Mouse (Mus musculus) layer of hippocampus, postnatal 36 days (tissue): ENCODE data around the gene Atrnl1. TPM values are rescaled to one million over a fixed set of nuclear protein-coding genes. Genes with fewer than 3 reads are reported as not detected.
A peak's percentile ranks its signal among the peaks of the same experiment; 100 is the strongest.

Experiments used
- DNase-seq, 2 experiments: peaks; one replicate each; pipeline ENCODE4 v3.0.0; 2022
- total RNA-seq, 2 experiments: library from RNA; stranded (reverse); gene quantifications; 2 replicates each; pipeline ENCODE4 v1.2.3; 2021

Gene Atrnl1
- total RNA-seq, 2 experiments from 2014 or later: 67.3 to 71.1 TPM

DNA sequence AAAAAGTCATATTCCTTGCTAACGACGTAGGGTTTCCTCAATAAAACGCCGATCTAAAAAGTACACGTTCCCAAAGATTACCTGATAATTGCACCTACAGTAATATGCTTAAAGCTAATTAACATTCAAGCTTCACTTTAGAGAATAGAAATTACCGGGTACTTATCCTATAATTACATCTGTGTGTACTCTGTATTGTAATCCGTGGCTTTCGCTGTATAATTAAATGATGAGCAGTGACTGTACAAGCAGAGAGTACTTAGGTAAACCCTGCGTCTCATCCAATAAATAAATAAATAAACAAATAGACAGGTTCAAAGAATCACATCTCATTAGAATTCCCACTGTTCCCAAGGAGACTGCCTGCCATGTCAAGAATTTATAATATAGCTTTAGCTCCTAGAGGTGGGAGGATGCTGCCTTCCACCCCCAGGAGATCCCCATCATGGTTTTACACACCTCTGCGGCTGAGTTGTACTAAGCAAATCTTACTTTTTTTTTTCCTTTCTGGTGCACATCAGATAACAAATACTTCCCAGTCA, 466.8 kb downstream of the Atrnl1 start:
- DNase-seq: no peak

- no peak for DNase-seq
Measured at GRCm38 (mm10) chr19:58080168-58080567, 469.3 kb downstream of the Atrnl1 start.

GRCm38 (mm10) chr19:58082751-58083150, 471.9 kb downstream of the Atrnl1 start:
- DNase-seq: peak; percentile 10 to 29

DNA sequence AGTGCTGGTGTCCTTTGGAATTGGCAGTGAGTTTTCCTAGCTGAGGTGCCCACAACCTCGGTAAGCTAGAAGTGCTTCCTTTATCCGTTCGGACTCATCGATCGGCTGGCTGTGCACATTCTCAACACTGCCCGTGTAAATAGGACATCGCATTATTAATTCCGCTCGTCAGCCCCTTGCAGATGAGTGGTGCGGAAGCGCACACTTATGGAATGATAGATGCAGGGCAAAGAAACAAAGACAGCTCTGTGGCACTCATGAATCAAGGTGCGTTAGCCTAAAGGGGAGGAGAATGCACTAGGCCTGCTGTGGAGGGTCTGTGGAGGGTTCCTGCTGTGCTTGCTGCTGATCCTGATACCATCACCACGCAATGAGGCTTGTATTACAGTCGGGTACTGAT, 474.0 kb downstream of the Atrnl1 start:
- no peak for DNase-seq

- no peak for DNase-seq
Measured at GRCm38 (mm10) chr19:58086734-58087133, 475.9 kb downstream of the Atrnl1 start.

GRCm38 (mm10) chr19:58087901-58088300, 477.1 kb downstream of the Atrnl1 start:
- DNase-seq: no peak

DNA sequence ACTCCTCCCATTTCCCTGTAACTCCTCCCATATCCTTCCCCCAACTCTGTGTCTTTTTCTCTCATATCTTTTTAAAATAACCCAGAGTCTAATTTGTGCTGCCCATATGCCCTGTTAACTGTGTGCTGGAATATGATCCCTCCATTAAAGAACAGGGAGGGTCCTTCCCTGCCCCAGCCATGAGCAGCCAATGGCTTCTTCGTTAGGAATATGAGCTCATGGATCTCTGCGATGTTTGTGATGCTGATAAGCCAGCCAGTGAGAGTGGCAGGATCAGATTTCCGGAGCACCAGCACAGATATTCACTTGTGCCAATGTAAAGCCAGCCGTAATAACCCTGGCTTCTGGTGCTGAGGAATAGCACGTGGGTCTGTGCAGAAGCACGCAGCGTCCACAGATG, 477.6 kb downstream of the Atrnl1 start:
- DNase-seq: no peak

- no peak for DNase-seq
Measured at GRCm38 (mm10) chr19:58091911-58092310, 481.1 kb downstream of the Atrnl1 start.

GRCm38 (mm10) chr19:58094781-58095543, 484.1 kb downstream of the Atrnl1 start:
- DNase-seq: no peak

DNA sequence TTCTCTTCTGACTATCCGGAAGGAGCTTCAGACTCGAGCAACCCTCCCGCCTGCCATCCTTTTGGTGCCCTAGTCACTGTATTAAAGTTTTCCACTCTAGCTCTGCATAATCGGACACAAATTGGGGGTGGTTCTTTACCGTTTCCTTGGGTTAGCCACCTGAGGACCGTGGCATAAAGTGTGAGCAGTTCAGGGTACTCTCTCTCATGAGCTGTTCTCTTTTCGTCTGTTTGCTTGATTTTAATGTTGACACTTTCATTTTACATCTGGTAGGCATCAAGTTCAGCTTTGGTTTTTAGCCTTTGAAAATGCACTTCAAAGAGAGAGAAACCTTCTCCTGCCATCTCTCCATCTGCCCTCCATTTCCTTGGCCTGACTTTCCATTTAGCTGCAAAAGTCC, 484.9 kb downstream of the Atrnl1 start:
- no peak for DNase-seq

GRCm38 (mm10) chr19:58097195-58097594, 486.4 kb downstream of the Atrnl1 start:
- DNase-seq: no peak

DNA sequence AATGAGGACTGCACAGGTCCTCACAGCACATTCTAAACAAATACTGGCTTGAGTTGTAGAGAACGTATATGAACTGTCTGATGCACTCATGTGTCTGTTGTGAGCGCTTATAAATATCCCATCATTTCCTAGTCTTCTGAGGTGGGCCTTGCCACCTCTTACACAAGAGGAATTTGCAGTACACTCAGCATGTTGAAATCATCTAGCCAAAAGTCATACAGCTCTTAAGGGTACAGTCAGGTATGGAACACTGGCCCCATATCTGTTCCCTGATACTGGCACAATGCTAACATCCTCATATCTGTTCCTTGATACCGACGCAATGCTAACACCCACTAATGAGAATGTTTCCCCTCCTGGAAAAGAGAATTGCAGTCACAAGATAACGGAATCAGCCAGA, 488.7 kb downstream of the Atrnl1 start:
- no peak for DNase-seq

DNA sequence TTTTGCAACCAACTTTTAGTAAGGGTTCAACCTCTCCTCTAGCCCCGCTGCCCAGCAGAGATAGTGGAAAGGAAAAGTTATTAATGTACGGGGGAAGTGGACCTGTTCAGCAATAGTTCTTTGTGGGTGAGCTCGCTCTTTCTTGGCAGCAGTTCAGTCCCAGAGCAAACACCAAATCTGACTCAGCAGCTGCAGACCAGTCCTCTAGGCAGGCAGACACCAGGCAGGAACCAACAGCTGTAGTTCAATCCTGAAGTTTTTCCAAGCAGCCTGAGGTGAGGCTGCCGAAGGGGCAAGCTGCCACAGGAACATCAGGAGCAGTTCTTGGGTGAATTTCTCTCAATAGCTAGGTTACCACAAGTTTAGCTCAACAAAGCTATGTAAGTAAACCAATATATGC, 489.5 kb downstream of the Atrnl1 start:
- DNase-seq: no peak

DNA sequence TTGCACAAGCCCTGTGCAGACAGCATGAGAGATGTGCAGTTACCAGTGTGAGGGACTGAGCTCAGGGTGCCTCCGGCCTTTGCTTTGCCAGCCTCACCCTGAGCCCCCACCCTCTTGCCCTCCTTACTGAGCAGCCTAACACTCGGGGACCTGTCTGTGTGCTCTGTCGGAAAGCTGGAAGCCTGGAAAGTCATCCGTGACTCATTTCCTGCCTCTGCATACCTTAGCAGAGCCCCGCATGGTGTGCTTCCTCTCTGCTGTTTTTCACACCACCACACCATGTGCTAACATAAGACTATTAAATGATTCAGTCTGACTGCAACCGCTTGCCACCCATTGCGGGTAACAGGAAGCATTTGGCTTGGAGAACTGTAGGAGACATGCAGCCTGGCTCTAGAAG, 493.7 kb downstream of the Atrnl1 start:
- DNase-seq: peak; percentile 33 to 42

GRCm38 (mm10) chr19:58107632-58108031, 496.8 kb downstream of the Atrnl1 start:
- DNase-seq: no peak

GRCm38 (mm10) chr19:58110491-58110890, 499.7 kb downstream of the Atrnl1 start:
- no peak for DNase-seq

DNA sequence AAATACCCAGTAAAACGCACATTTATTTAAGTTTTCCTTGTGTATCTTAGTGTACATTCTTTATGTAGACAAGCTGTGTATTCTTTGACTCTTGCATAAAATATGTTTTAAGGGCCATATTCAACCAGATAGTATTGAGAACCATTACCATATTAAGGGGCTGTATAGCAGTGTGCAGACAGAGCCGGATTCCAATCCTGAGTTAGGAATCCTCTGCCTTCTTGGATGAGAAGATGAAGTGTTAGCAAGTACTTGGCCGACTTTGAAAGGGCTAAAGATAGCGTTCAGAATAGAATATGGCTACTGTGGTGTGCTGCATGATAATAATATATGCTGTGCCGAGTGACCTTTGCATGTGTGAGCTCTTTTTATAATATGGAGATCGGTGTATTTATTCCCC, 500.5 kb downstream of the Atrnl1 start:
- no peak for DNase-seq

- DNase-seq: no peak
Measured at GRCm38 (mm10) chr19:58112151-58112550, 501.3 kb downstream of the Atrnl1 start.

DNA sequence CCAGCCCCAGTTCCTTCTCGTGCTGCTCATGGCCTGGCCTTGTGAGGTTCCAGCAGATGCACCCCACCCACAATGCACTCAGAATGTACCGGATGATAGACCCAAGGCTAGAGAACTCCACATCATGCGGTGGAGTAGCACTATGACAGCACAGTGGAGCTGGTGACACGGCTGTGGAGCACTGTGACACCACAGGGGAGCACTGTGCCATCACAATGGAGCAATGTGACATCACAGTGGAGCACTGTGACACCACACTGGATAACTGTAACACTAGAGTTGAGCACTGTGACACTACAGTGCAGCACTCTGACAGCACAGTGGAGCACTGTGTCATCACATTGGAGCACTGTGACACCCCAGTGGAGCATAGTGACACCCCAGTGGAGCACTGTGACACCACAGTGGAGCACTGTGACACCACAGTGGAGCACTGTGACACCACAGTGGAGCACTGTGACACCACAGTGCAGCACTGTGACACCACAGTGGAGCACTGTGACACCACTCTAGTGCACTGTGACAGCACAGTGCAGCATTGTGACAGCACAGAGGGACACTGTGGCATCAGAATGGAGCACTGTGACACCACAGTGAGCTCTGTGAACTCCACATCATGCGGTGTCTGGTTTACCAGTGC, 502.4 kb downstream of the Atrnl1 start:
- DNase-seq: no peak

GRCm38 (mm10) chr19:58117595-58117994, 506.8 kb downstream of the Atrnl1 start:
- no peak for DNase-seq

DNA sequence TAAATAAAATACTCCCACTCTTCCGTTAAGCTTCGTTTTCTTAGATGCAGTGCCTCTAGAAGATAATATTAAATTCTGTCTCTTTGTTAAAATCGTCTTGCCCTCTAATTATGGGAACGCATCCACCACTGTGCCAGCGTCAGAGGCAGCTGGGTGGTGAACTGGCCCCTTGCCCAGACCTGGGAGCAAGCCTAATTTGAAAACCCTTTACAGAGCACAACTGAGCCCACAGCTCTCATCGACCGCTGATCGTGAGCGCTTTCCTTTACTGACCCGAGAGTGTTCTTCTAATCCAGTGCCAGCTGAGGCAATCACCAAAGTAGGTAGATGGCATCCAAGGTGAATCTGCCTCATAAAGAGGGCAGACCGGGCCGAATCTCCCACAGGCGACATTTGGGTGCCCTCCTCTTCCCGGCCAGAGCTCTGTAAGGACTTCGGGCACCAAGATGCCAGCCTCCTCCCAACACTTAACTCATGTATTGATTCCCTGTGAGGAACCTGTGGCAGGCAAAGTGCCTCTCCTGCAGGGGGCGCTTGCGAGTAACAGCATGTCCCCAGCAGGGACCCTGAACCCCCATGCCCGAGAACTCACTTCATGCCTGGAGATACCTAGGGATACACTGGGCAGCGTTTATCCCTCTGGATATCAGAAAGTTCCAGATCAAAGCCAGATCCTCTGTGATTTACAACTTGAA, 507.5 kb downstream of the Atrnl1 start:
- DNase-seq: peak; percentile 62

DNA sequence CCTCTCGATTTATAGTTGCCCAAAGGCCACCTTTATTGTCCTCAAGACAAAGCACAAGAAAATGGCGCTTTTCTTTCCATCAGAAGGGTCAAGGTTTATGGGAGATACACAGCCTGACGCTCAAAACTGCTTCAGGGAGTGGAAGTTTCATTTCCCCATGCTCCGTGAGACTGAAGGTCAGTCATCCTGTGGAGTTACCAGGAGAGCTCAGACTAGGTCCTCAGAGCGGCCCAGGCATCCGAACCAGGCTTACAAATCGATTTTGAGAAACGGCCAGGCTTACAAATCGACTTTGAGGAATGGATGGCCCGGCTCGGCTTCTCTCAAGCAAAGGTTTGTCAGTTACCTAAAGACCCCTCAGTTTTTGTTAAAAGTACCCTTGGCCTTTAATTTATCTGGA, 508.0 kb downstream of the Atrnl1 start:
- DNase-seq: no peak

DNA sequence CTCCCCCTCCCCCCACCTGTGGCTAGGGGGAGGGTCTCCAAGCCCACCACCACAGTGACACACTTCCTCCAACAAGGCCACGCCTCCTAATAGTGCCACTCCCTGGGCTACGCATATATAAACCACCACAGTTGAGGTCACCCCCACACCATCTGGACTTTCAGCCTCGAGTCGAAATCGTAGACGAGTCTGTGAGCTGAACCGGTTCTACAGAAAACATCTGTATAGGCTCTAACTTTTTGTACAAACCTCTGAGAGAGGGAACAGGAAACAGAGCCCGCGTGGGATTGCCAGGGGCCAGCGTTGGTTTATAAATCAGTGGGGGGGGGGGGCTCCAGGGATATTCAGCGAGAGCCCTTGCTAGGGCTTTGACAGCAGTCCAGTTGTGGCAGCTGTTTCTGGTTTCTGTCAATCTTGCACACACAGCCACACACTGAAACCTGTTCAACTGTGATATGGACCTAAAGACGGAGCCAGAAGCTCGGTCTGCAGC, 508.9 kb downstream of the Atrnl1 start:
- DNase-seq: no peak
